Mouse (Mus musculus): ENCODE data around the gene Spast.

DNA sequence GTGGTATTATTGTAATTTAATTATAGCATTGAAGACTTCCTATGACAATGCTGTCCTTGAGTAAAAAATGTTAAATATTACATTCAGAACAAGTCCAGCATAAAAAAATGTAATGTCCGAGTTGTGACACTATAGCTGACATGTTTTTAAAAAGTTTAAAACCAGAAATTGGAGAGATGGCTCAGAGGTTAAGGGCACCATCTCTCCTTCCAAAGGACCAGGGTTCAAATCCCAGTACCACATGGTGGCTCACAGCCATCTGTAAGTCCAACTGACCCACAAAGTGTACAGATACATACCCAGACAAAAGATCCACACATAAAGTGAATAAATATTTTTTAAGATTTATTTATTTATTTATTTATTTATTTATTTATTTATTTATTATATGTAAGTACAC, 32.8 kb upstream of the Spast start:
- TF ChIP-seq CTCF (IDR thresholded peaks at IDR 0.05; ENCODE audit: low read depth) (no peak), EP300 (IDR thresholded peaks at IDR 0.05; ENCODE audit: low read depth) (no peak)
